Comparison of ENCODE assay signal across 8 mouse cellular contexts in the genomic region with DNA sequence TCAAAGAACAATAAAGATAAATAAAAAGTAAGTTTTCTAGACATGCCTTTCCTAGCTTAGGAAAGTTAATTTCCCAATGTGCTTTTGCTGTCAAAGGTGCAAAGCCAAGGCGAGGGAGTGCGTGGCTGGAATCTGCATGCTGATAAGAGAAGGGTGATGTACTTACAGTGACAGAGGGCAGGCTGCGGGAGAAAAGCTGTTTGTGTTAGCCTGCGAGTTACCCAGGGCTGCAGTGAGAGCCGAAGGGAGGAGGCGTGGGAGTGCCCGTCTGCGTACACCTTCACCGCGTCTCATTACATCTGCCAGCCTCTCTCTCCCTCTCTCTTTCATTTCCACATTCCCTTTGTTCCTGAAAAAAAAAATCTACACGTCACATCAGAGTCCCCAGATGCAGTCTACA. TPM values are rescaled to one million over a fixed set of nuclear protein-coding genes. Genes with fewer than 3 reads are reported as not detected.
DNase-seq lines count a peak whose midpoint lies in the region; ATAC-seq and TF ChIP-seq lines count a peak whose summit lies in the region.

TSS of gene Sox6 (minus strand) at position 286 of the 400 bp plus-strand sequence.

- no peaks in the 10 kb centered on the region for H3K36me3 ChIP-seq in embryonic facial prominence, embryonic 11.5 days (replicated peaks; ENCODE audit: control insufficient read depth, insufficient read depth, low read depth, low read length)
- H3K36me3 ChIP-seq in heart, embryonic 10.5 days, result no peaks in the 10 kb centered on the region
- H3K36me3 ChIP-seq in kidney, postnatal 0 days (ENCODE audit: insufficient read depth, low read length), result no peaks in the 10 kb centered on the region
- no peaks in the 10 kb centered on the region for H3K36me3 ChIP-seq in lung, embryonic 15.5 days
- no peaks in the 10 kb centered on the region for H3K36me3 ChIP-seq in stomach, embryonic 15.5 days

- no peak within 1 kb of the TSS for H3K27ac ChIP-seq in embryonic facial prominence, embryonic 11.5 days (replicated peaks; ENCODE audit: low read depth, low read length)
- peak within 1 kb of the TSS; percentile 78; the same call in 1 of the 2 replicates for H3K27ac ChIP-seq in heart, embryonic 10.5 days
- H3K27ac ChIP-seq in kidney, postnatal 0 days, result no peak within 1 kb of the TSS
- no peak within 1 kb of the TSS for H3K27ac ChIP-seq in lung, embryonic 15.5 days
- H3K27ac ChIP-seq in stomach, embryonic 15.5 days, result no peak within 1 kb of the TSS

- ATAC-seq in embryonic facial prominence, embryonic 11.5 days (replicated peaks; ENCODE audit: insufficient number of reproducible peaks, low FRiP score, low TSS enrichment, low read depth), result no peak
- ATAC-seq in kidney, postnatal 0 days (replicated peaks; ENCODE audit: low FRiP score, low read depth), result no peak
- ATAC-seq in lung, embryonic 15.5 days (ENCODE audit: borderline replicate concordance, extremely low read depth, low FRiP score, low TSS enrichment), result no peak
- ATAC-seq in stomach, embryonic 15.5 days (ENCODE audit: insufficient read depth, low FRiP score, low read depth), result no peak
- ATAC-seq in activated CD4-positive, CD25-positive, alpha-beta regulatory T cell, adult 4 months, result no peak

- H3K4me1 ChIP-seq in embryonic facial prominence, embryonic 11.5 days (ENCODE audit: control insufficient read depth, insufficient read depth, low read length), result peaks cover 2% of the 10 kb centered on the region
- H3K4me1 ChIP-seq in heart, embryonic 10.5 days, result peaks cover 37% of the 10 kb centered on the region
- H3K4me1 ChIP-seq in kidney, postnatal 0 days (replicated peaks; ENCODE audit: insufficient read depth, low read length), result peaks cover 17% of the 10 kb centered on the region
- H3K4me1 ChIP-seq in lung, embryonic 15.5 days, result peaks cover 33% of the 10 kb centered on the region
- peaks cover 17% of the 10 kb centered on the region for H3K4me1 ChIP-seq in stomach, embryonic 15.5 days

- H3K9me3 ChIP-seq in embryonic facial prominence, embryonic 11.5 days (replicated peaks; ENCODE audit: control insufficient read depth, low read length), result no peaks in the 10 kb centered on the region
- no peaks in the 10 kb centered on the region for H3K9me3 ChIP-seq in heart, embryonic 10.5 days
- no peaks in the 10 kb centered on the region for H3K9me3 ChIP-seq in kidney, postnatal 0 days (replicated peaks; ENCODE audit: low read length)
- no peaks in the 10 kb centered on the region for H3K9me3 ChIP-seq in lung, embryonic 15.5 days
- no peaks in the 10 kb centered on the region for H3K9me3 ChIP-seq in stomach, embryonic 15.5 days

- peak within 1 kb of the TSS; percentile 39 for H3K4me3 ChIP-seq in embryonic facial prominence, embryonic 11.5 days (ENCODE audit: low read depth, low read length)
- peak within 1 kb of the TSS; percentile 72 for H3K4me3 ChIP-seq in heart, embryonic 10.5 days
- peak within 1 kb of the TSS; percentile 37 for H3K4me3 ChIP-seq in kidney, postnatal 0 days (replicated peaks; ENCODE audit: low read depth, low read length)
- H3K4me3 ChIP-seq in lung, embryonic 15.5 days, result peak within 1 kb of the TSS; percentile 48
- peak within 1 kb of the TSS; percentile 49 for H3K4me3 ChIP-seq in stomach, embryonic 15.5 days (replicated peaks)

- no peak for TF ChIP-seq CTCF in kidney, postnatal 0 days (IDR thresholded peaks at IDR 0.05; ENCODE audit: low read depth)

- peak within 1 kb of the TSS; percentile 56 for H3K9ac ChIP-seq in embryonic facial prominence, embryonic 11.5 days (replicated peaks; ENCODE audit: low read length)
- H3K9ac ChIP-seq in kidney, postnatal 0 days (ENCODE audit: low read depth, low read length), result 0 out of 2 replicates have a peak within 1 kb of the TSS, but pooled peaks have one; percentile 27
- H3K9ac ChIP-seq in lung, embryonic 15.5 days, result peak within 1 kb of the TSS; percentile 32; the same call in 1 of the 2 replicates
- H3K9ac ChIP-seq in stomach, embryonic 15.5 days, result peak within 1 kb of the TSS; percentile 16; the same call in 1 of the 2 replicates

- WGBS in embryonic facial prominence, embryonic 11.5 days, result under 1% methylated on average over 11 of the region's 11 CpGs
- WGBS in heart, embryonic 10.5 days, result under 1% methylated on average over 11 of the region's 11 CpGs
- 1% methylated on average over 11 of the region's 11 CpGs for WGBS in kidney, postnatal 0 days
- WGBS in lung, embryonic 15.5 days, result 3% methylated on average over 11 of the region's 11 CpGs
- 8% methylated on average over 11 of the region's 11 CpGs for WGBS in stomach, embryonic 15.5 days

- peak within 1 kb of the TSS; percentile 97 for H3K4me2 ChIP-seq in embryonic facial prominence, embryonic 11.5 days (ENCODE audit: low read depth, low read length)
- H3K4me2 ChIP-seq in kidney, postnatal 0 days (ENCODE audit: low read length), result peak within 1 kb of the TSS; percentile 85
- H3K4me2 ChIP-seq in lung, embryonic 15.5 days, result peak within 1 kb of the TSS; percentile 97
- peak within 1 kb of the TSS; percentile 97 for H3K4me2 ChIP-seq in stomach, embryonic 15.5 days

- peaks cover 31% of the 10 kb centered on the region for H3K27me3 ChIP-seq in embryonic facial prominence, embryonic 11.5 days (ENCODE audit: control insufficient read depth, insufficient read depth, low read length)
- H3K27me3 ChIP-seq in heart, embryonic 10.5 days (ENCODE audit: insufficient read depth, poor library complexity, severe bottlenecking), result peaks cover 68% of the 10 kb centered on the region
- peaks cover 40% of the 10 kb centered on the region for H3K27me3 ChIP-seq in kidney, postnatal 0 days (ENCODE audit: insufficient read depth, low read length)
- peaks cover 60% of the 10 kb centered on the region for H3K27me3 ChIP-seq in lung, embryonic 15.5 days
- peaks cover 34% of the 10 kb centered on the region for H3K27me3 ChIP-seq in stomach, embryonic 15.5 days (replicated peaks)

- DNase-seq in kidney, adult 18-20 months, result peak; percentile 5
- no peak for DNase-seq in kidney, adult 8-10 months
- peak; percentile 44 for DNase-seq in embryonic facial prominence, embryonic 11.5 days (ENCODE audit: low spot score)
- no peak for DNase-seq in heart, embryonic 10.5 days (ENCODE audit: low spot score)
- peak; percentile 61 for DNase-seq in kidney, postnatal 0 days (ENCODE audit: low spot score)

RNA-seq across cellular contexts. Expression of gene Sox6, which starts in this region (rescaled TPM):
- 21.4 and 29.2 TPM in 2 replicates for polyA plus RNA-seq in embryonic facial prominence, embryonic 11.5 days (2014; fragmentation: Nextera tagmentation; extraction: Ambion mirVana)
- 30.9 and 32.7 TPM in 2 replicates for polyA plus RNA-seq in heart, embryonic 10.5 days (2016; fragmentation: Nextera tagmentation; extraction: Ambion mirVana)
- 24.3 and 29.3 TPM in 2 replicates for polyA plus RNA-seq in kidney, postnatal 0 days (2015; fragmentation: Nextera tagmentation; extraction: Ambion mirVana)
- polyA plus RNA-seq in lung, embryonic 15.5 days (2015; fragmentation: Nextera tagmentation; extraction: Ambion mirVana), result 23.1 and 24.1 TPM in 2 replicates
- 36.3 and 42.4 TPM in 2 replicates for polyA plus RNA-seq in stomach, embryonic 15.5 days (2015; fragmentation: Nextera tagmentation; extraction: Ambion mirVana)
- polyA plus RNA-seq in activated CD4-positive, CD25-positive, alpha-beta regulatory T cell, adult 4 months (2017; shearing (Covaris generic)), result not detected

Comparison
In these comparisons a context has a peak if more than half of its experiments do, and no peak if none do; other contexts are left out.
1. RNA of gene Sox6 (polyA plus RNA-seq): 36.3 to 42.4 TPM in stomach, embryonic 15.5 days, 30.9 to 32.7 TPM in heart, embryonic 10.5 days, 21.4 to 29.2 TPM in embryonic facial prominence, embryonic 11.5 days, 24.3 to 29.3 TPM in kidney, postnatal 0 days and 23.1 to 24.1 TPM in lung, embryonic 15.5 days; not detected in activated CD4-positive, CD25-positive, alpha-beta regulatory T cell, adult 4 months; every median in the first group is over 10 times any median in the second.
2. DNase-seq: peak in kidney, adult 18-20 months (single experiment), embryonic facial prominence, embryonic 11.5 days (single experiment) and kidney, postnatal 0 days (single experiment); none in kidney, adult 8-10 months (0 of 2) and heart, embryonic 10.5 days (single experiment).
3. Peak in every context shown above with its lines, with median percentiles within 50 percentile points of each other: H3K4me2 ChIP-seq, H3K4me3 ChIP-seq and H3K9ac ChIP-seq.